Mouse (Mus musculus): ENCODE measurements around the gene Arhgef39. TPM values are rescaled to one million over a fixed set of nuclear protein-coding genes. Genes with fewer than 3 reads are reported as not detected.
A peak's percentile ranks its signal among the peaks of the same experiment; 100 is the strongest.

Gene Arhgef39
- polyA plus RNA-seq, 2 experiments: 23.4 to 37.5 TPM

DNA sequence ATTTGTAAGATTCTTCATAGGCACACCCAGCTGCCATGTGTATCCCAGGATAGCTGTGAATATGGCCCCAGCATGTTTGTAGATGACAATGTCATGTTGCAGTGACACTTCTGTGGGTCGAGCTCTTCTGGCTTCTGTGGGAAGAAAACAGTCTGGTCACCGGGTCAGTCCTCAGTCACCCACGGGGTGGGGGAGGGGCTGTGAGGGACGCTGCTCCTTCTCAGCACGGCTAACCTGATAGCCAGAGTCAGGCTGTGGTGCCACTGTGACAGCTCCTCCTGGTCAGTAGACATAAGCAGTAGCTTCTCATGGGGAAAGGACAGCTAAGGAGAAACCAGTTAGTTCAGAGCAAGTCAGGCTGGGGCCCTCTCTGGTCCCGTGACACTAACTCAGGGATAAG, 2.9 kb downstream of the Arhgef39 start:
- no peak for DNase-seq (ENCODE audit: low read depth in 3 of 3, low spot score in 3 of 3)
- no peaks in the 10 kb centered on the region for H3K9me3 ChIP-seq (ENCODE audit: control insufficient read depth, low read length)
- no peak overlapping the region for H3K4me2 ChIP-seq (ENCODE audit: low read depth)
- no peaks in the 10 kb centered on the region for H3K27me3 ChIP-seq (ENCODE audit: control insufficient read depth, insufficient read depth, low read length)
- TF ChIP-seq EP300 (IDR thresholded peaks at IDR 0.05; ENCODE audit: low read depth) (no peak), CTCF (IDR thresholded peaks at IDR 0.05; ENCODE audit: low read depth) (no peak)
- ATAC-seq (ENCODE audit: insufficient read depth): no peak
- no peak overlapping the region for H3K4me3 ChIP-seq (ENCODE audit: insufficient read depth in 1 of 2, low read depth in 2 of 2, low read length in 2 of 2)
- H3K36me3 ChIP-seq (replicated peaks; ENCODE audit: control insufficient read depth, insufficient read depth, low read depth): peaks cover 19% of the 10 kb centered on the region
- WGBS (ENCODE audit: insufficient replicate concordance): 67% methylated on average over 6 of the region's 6 CpGs
- H3K27ac ChIP-seq: no peak overlapping the region
- H3K9ac ChIP-seq (replicated peaks): no peak overlapping the region
- H3K4me1 ChIP-seq (replicated peaks; ENCODE audit: control insufficient read depth in 2 of 2, insufficient read depth in 2 of 2, low read length in 1 of 2): peaks cover 12 to 29% of the 10 kb centered on the region in 2 experiments

DNA sequence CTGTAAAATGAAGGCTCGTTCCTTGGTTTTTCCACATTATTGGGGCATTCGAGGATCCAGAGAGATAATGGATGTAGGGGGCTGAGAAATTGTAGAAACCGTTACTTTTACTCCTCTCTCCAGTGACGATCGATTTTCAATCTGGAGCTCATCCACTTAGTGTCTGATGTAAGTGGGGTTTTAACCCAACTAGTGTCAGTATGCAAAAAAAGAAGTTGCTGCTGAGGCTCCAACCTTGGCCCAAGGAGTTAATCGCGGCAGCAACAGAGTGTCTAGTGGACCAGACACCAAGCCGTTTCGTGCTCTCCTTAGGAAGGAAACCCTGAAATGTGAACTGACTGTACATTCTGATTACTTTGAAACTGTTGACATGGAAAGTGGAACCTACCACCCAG, 5.7 kb downstream of the Arhgef39 start:
- peak overlapping the region; percentile 73 for H3K27ac ChIP-seq
- ATAC-seq (ENCODE audit: insufficient read depth): no peak

DNA sequence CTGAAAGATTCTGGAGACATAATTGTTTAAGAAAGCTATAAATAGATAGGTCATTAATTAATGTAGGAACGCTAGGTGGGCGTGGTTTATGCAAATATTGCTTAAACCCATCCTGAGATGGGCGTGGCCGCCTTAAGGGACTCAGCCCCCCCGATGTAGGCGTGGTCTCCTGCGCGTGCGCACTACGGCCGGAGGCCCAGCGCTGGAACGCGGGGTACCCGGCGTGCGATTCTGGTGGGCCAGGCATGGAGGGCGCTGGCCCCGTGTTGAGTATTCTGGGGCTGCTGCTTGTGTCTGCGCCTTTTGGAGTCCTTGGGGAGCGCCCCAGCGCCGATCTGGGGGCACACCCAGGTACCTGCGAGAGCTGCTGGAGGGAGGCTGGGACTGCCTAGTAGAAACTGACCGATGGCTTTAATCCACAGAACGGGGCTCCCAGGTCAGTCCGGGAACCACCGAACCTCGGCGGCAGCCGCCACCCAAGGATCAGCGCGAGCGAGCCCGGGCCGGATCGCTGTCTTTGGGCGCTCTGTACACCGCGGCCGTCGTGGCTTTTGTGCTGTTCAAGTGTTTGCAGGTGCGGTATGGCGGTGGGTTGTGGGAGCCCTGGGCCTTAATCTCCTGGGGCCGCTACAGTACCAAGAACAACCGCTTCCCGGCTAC, 6.2 kb downstream of the Arhgef39 start:
- Histone ChIP-seq H3K36me3 (replicated peaks; ENCODE audit: control insufficient read depth, insufficient read depth, low read depth) (peaks cover 19% of the 10 kb centered on the region), H3K9me3 (ENCODE audit: control insufficient read depth, low read length) (no peaks in the 10 kb centered on the region), H3K27ac (peak overlapping the region; percentile 73), H3K9ac (replicated peaks) (peak overlapping the region; percentile 92), H3K4me3 (ENCODE audit: insufficient read depth in 1 of 2, low read depth in 2 of 2, low read length in 2 of 2) (peak overlapping the region; percentile 84 to 91), H3K4me2 (ENCODE audit: low read depth) (peak overlapping the region; percentile 84), H3K27me3 (ENCODE audit: control insufficient read depth, insufficient read depth, low read length) (no peaks in the 10 kb centered on the region), H3K4me1 (replicated peaks; ENCODE audit: control insufficient read depth in 2 of 2, insufficient read depth in 2 of 2, low read length in 1 of 2) (peaks cover 13 to 23% of the 10 kb centered on the region in 2 experiments)
- peak; percentile 86 to 91 (median 87) for DNase-seq (ENCODE audit: low read depth in 3 of 3, low spot score in 3 of 3)
- peak; percentile 35; the same call in 1 of the 2 replicates for TF ChIP-seq CTCF (IDR thresholded peaks at IDR 0.05; ENCODE audit: low read depth)
- no peak for TF ChIP-seq EP300 (IDR thresholded peaks at IDR 0.05; ENCODE audit: low read depth)
- WGBS (ENCODE audit: insufficient replicate concordance): under 1% methylated on average over 47 of the region's 47 CpGs
- peak; percentile 82 for ATAC-seq (ENCODE audit: insufficient read depth)

More for the DNA sequence above, 5.7 kb downstream of the Arhgef39 start:
- Histone ChIP-seq H3K4me3 (ENCODE audit: insufficient read depth in 1 of 2, low read depth in 2 of 2, low read length in 2 of 2) (peak overlapping the region; percentile 84 to 91), H3K9me3 (ENCODE audit: control insufficient read depth, low read length) (no peaks in the 10 kb centered on the region), H3K4me1 (replicated peaks; ENCODE audit: control insufficient read depth in 2 of 2, insufficient read depth in 2 of 2, low read length in 1 of 2) (peaks cover 13 to 29% of the 10 kb centered on the region in 2 experiments), H3K27me3 (ENCODE audit: control insufficient read depth, insufficient read depth, low read length) (no peaks in the 10 kb centered on the region), H3K36me3 (replicated peaks; ENCODE audit: control insufficient read depth, insufficient read depth, low read depth) (peaks cover 19% of the 10 kb centered on the region), H3K4me2 (ENCODE audit: low read depth) (peak overlapping the region; percentile 84), H3K9ac (replicated peaks) (peak overlapping the region; percentile 92)
- no peak for DNase-seq (ENCODE audit: low read depth in 3 of 3, low spot score in 3 of 3)
- under 1% methylated on average over 9 of the region's 9 CpGs for WGBS (ENCODE audit: insufficient replicate concordance)
- TF ChIP-seq EP300 (IDR thresholded peaks at IDR 0.05; ENCODE audit: low read depth): 0 out of 2 replicates have a peak, but pooled peaks have one; percentile 19
- TF ChIP-seq CTCF (IDR thresholded peaks at IDR 0.05; ENCODE audit: low read depth): no peak

- peak; percentile 40; the same call in 1 of the 2 replicates for TF ChIP-seq CTCF (IDR thresholded peaks at IDR 0.05; ENCODE audit: low read depth)
- peak; percentile 49 for TF ChIP-seq EP300 (IDR thresholded peaks at IDR 0.05; ENCODE audit: low read depth)
- H3K9me3 ChIP-seq (ENCODE audit: control insufficient read depth, low read length): no peaks in the 10 kb centered on the region
- ATAC-seq (ENCODE audit: insufficient read depth): peak; percentile 98
- no peaks in the 10 kb centered on the region for H3K27me3 ChIP-seq (ENCODE audit: control insufficient read depth, insufficient read depth, low read length)
- H3K36me3 ChIP-seq (replicated peaks; ENCODE audit: control insufficient read depth, insufficient read depth, low read depth): peaks cover 19% of the 10 kb centered on the region
- H3K9ac ChIP-seq (replicated peaks): peak within 1 kb of the TSS; percentile 92
- H3K4me2 ChIP-seq (ENCODE audit: low read depth): peak within 1 kb of the TSS; percentile 84
- WGBS (ENCODE audit: insufficient replicate concordance): under 1% methylated on average over 25 of the region's 25 CpGs
- peak within 1 kb of the TSS; percentile 84 to 91 for H3K4me3 ChIP-seq (ENCODE audit: insufficient read depth in 1 of 2, low read depth in 2 of 2, low read length in 2 of 2)
- peak; percentile 93 to 94 (median 94) for DNase-seq (ENCODE audit: low read depth in 3 of 3, low spot score in 3 of 3)
- H3K4me1 ChIP-seq (replicated peaks; ENCODE audit: control insufficient read depth in 2 of 2, insufficient read depth in 2 of 2, low read length in 1 of 2): peaks cover 13 to 19% of the 10 kb centered on the region in 2 experiments
- peak within 1 kb of the TSS; percentile 73 for H3K27ac ChIP-seq
Measured at GRCm38 (mm10) chr4:43492821-43493185, 6.7 kb downstream of the Arhgef39 start, which contains the start of gene Ccdc107. Gene Ccdc107 (plus strand): TSS chr4:43492900.

- TF ChIP-seq CTCF (IDR thresholded peaks at IDR 0.05; ENCODE audit: low read depth): no peak
- no peaks in the 10 kb centered on the region for H3K27me3 ChIP-seq (ENCODE audit: control insufficient read depth, insufficient read depth, low read length)
- ATAC-seq (ENCODE audit: insufficient read depth): no peak
- H3K9me3 ChIP-seq (ENCODE audit: control insufficient read depth, low read length): no peaks in the 10 kb centered on the region
- 42% methylated on average over 12 of the region's 12 CpGs for WGBS (ENCODE audit: insufficient replicate concordance)
- H3K4me2 ChIP-seq (ENCODE audit: low read depth): peak overlapping the region; percentile 84
- no peak for DNase-seq (ENCODE audit: low read depth in 3 of 3, low spot score in 3 of 3)
- H3K36me3 ChIP-seq (replicated peaks; ENCODE audit: control insufficient read depth, insufficient read depth, low read depth): peaks cover 16% of the 10 kb centered on the region
- peak overlapping the region; percentile 60 for H3K27ac ChIP-seq
- peak overlapping the region; percentile 51 for H3K9ac ChIP-seq (replicated peaks)
- peak overlapping the region in 1 of 2 experiments; percentile 91; a peak in 2 of 4 replicates for H3K4me3 ChIP-seq (ENCODE audit: insufficient read depth in 1 of 2, low read depth in 2 of 2, low read length in 2 of 2)
- peaks cover 13 to 18% of the 10 kb centered on the region in 2 experiments for H3K4me1 ChIP-seq (replicated peaks; ENCODE audit: control insufficient read depth in 2 of 2, insufficient read depth in 2 of 2, low read length in 1 of 2)
Measured at GRCm38 (mm10) chr4:43492101-43492820, 7.2 kb downstream of the Arhgef39 start.

Data from liver, embryonic 14.5 days (tissue).